Mouse (Mus musculus): Measurements from ENCODE around the gene Olfr972. TPM values are rescaled to one million over a fixed set of nuclear protein-coding genes. Genes with fewer than 3 reads are reported as not detected.
"Not testable (repeated sequence)": the region's sequence is repeated elsewhere in the genome, so short reads cannot be mapped to it uniquely, and the experiment has no call there.

Gene Olfr972
- total RNA-seq (2014; rRNA removed) (not detected in 2 replicates), polyA plus RNA-seq (2012; rRNA removed) (not detected in 2 replicates)

GRCm38 (mm10) chr9:39866122-39866521 is at the start of gene Olfr972:
Olfr972 (plus strand) TSS chr9:39866422.
- TF ChIP-seq CTCF (IDR thresholded peaks at IDR 0.05; ENCODE audit: low read depth, low read length): no peak
- no peak for TF ChIP-seq POLR2A (IDR thresholded peaks at IDR 0.05; ENCODE audit: extremely low read depth, insufficient read depth, low read length)

GRCm38 (mm10) chr9:39836576-39836975 is 29.6 kb upstream of the Olfr972 start, which contains the start of gene Olfr971:
Olfr971 (plus strand) TSS chr9:39836876.
- H3K27ac ChIP-seq (replicated peaks; ENCODE audit: insufficient read depth, low read depth, low read length); H3K9ac ChIP-seq (ENCODE audit: low read depth, low read length); DNase-seq (ENCODE audit: extremely low read depth, low read depth, low spot score); H3K4me3 ChIP-seq (ENCODE audit: insufficient read depth, low read depth, low read length); H3K27me3 ChIP-seq (ENCODE audit: control insufficient read depth, insufficient read depth, low read length); H3K4me1 ChIP-seq (ENCODE audit: control insufficient read depth, insufficient read depth, low read length); H3K79me2 ChIP-seq (ENCODE audit: control insufficient read depth, insufficient read depth, low read length); H3K36me3 ChIP-seq (ENCODE audit: control insufficient read depth, insufficient read depth, low read length): not testable (repeated sequence)
- WGBS: 82% methylated on average over 2 of the region's 2 CpGs

More at GRCm38 (mm10) chr9:39866122-39866521, at the start of gene Olfr972:
- no peak for DNase-seq (ENCODE audit: extremely low read depth, low read depth, low spot score)
- H3K79me2 ChIP-seq (ENCODE audit: control insufficient read depth, insufficient read depth, low read length): no peaks in the 10 kb centered on the region
- no peak within 1 kb of the TSS for H3K9ac ChIP-seq (ENCODE audit: low read depth, low read length)
- 42% methylated on average over 2 of the region's 2 CpGs for WGBS
- H3K36me3 ChIP-seq (ENCODE audit: control insufficient read depth, insufficient read depth, low read length): no peaks in the 10 kb centered on the region
- H3K27ac ChIP-seq (replicated peaks; ENCODE audit: insufficient read depth, low read depth, low read length): no peak within 1 kb of the TSS
- no peaks in the 10 kb centered on the region for H3K27me3 ChIP-seq (ENCODE audit: control insufficient read depth, insufficient read depth, low read length)
- no peak within 1 kb of the TSS for H3K4me3 ChIP-seq (ENCODE audit: insufficient read depth, low read depth, low read length)
- no peaks in the 10 kb centered on the region for H3K4me1 ChIP-seq (ENCODE audit: control insufficient read depth, insufficient read depth, low read length)

- H3K36me3 ChIP-seq (ENCODE audit: control insufficient read depth, insufficient read depth, low read length); H3K27ac ChIP-seq (replicated peaks; ENCODE audit: insufficient read depth, low read depth, low read length); H3K4me1 ChIP-seq (ENCODE audit: control insufficient read depth, insufficient read depth, low read length); H3K27me3 ChIP-seq (ENCODE audit: control insufficient read depth, insufficient read depth, low read length); H3K4me3 ChIP-seq (ENCODE audit: insufficient read depth, low read depth, low read length); DNase-seq (ENCODE audit: extremely low read depth, low read depth, low spot score); H3K9ac ChIP-seq (ENCODE audit: low read depth, low read length); H3K79me2 ChIP-seq (ENCODE audit: control insufficient read depth, insufficient read depth, low read length): not testable (repeated sequence)
- WGBS: 76% methylated on average over 1 of the region's 1 CpGs
These were observed 5.8 kb downstream of the Olfr972 start for GRCm38 (mm10) chr9:39871986-39872385.

- H3K27ac ChIP-seq (replicated peaks; ENCODE audit: insufficient read depth, low read depth, low read length); H3K4me3 ChIP-seq (ENCODE audit: insufficient read depth, low read depth, low read length); H3K79me2 ChIP-seq (ENCODE audit: control insufficient read depth, insufficient read depth, low read length); DNase-seq (ENCODE audit: extremely low read depth, low read depth, low spot score); H3K27me3 ChIP-seq (ENCODE audit: control insufficient read depth, insufficient read depth, low read length); H3K4me1 ChIP-seq (ENCODE audit: control insufficient read depth, insufficient read depth, low read length); H3K9ac ChIP-seq (ENCODE audit: low read depth, low read length); H3K36me3 ChIP-seq (ENCODE audit: control insufficient read depth, insufficient read depth, low read length): not testable (repeated sequence)
- WGBS: no CpG with 5 or more reads among the region's 4 CpGs
These were observed 11.5 kb downstream of the Olfr972 start for GRCm38 (mm10) chr9:39877541-39878396.

- no peaks in the 10 kb centered on the region for H3K79me2 ChIP-seq (ENCODE audit: control insufficient read depth, insufficient read depth, low read length)
- TF ChIP-seq CTCF (IDR thresholded peaks at IDR 0.05; ENCODE audit: low read depth, low read length) (no peak), POLR2A (IDR thresholded peaks at IDR 0.05; ENCODE audit: extremely low read depth, insufficient read depth, low read length) (no peak)
- no peak overlapping the region for H3K9ac ChIP-seq (ENCODE audit: low read depth, low read length)
- no peaks in the 10 kb centered on the region for H3K27me3 ChIP-seq (ENCODE audit: control insufficient read depth, insufficient read depth, low read length)
- no peak overlapping the region for H3K4me3 ChIP-seq (ENCODE audit: insufficient read depth, low read depth, low read length)
- DNase-seq (ENCODE audit: extremely low read depth, low read depth, low spot score): no peak
- WGBS: 66% methylated on average over 6 of the region's 6 CpGs
- no peaks in the 10 kb centered on the region for H3K4me1 ChIP-seq (ENCODE audit: control insufficient read depth, insufficient read depth, low read length)
- no peak overlapping the region for H3K27ac ChIP-seq (replicated peaks; ENCODE audit: insufficient read depth, low read depth, low read length)
- no peaks in the 10 kb centered on the region for H3K36me3 ChIP-seq (ENCODE audit: control insufficient read depth, insufficient read depth, low read length)
These were observed 38.9 kb downstream of the Olfr972 start for GRCm38 (mm10) chr9:39905106-39905505.

- Histone ChIP-seq H3K79me2 (ENCODE audit: control insufficient read depth, insufficient read depth, low read length) (no peaks in the 10 kb centered on the region), H3K4me3 (ENCODE audit: insufficient read depth, low read depth, low read length) (no peak within 1 kb of the TSS), H3K4me1 (ENCODE audit: control insufficient read depth, insufficient read depth, low read length) (no peaks in the 10 kb centered on the region), H3K9ac (ENCODE audit: low read depth, low read length) (no peak within 1 kb of the TSS), H3K27me3 (ENCODE audit: control insufficient read depth, insufficient read depth, low read length) (no peaks in the 10 kb centered on the region), H3K36me3 (ENCODE audit: control insufficient read depth, insufficient read depth, low read length) (no peaks in the 10 kb centered on the region), H3K27ac (replicated peaks; ENCODE audit: insufficient read depth, low read depth, low read length) (no peak within 1 kb of the TSS)
- 58% methylated on average over 2 of the region's 2 CpGs for WGBS
- DNase-seq (ENCODE audit: extremely low read depth, low read depth, low spot score): no peak
- no peak for TF ChIP-seq POLR2A (IDR thresholded peaks at IDR 0.05; ENCODE audit: extremely low read depth, insufficient read depth, low read length)
- TF ChIP-seq CTCF (IDR thresholded peaks at IDR 0.05; ENCODE audit: low read depth, low read length): no peak
These were observed 40.8 kb downstream of the Olfr972 start, which contains the start of gene Olfr229 for GRCm38 (mm10) chr9:39907036-39907435. Olfr229 (plus strand) TSS chr9:39907336.
